Mouse (Mus musculus) induced T-regulatory cell, adult 2 months (primary cell): Measurements from ENCODE around the gene Aif1.

Experiments
- DNase-seq: peaks from one replicate; pipeline ENCODE4 v3.0.0-alpha.2; 2012; ENCODE audit warnings: low read depth

Aif1 gene

GRCm38 (mm10) chr17:35194844-35195630 lies 19.2 kb upstream of the Aif1 start:
- DNase-seq = peak; percentile 84

GRCm38 (mm10) chr17:35193881-35194843 lies 18.3 kb upstream of the Aif1 start, which contains the start of gene Ltb:
Gene Ltb, plus strand, starts transcription at chr17:35194439.
- peak; percentile 92 for DNase-seq

- no peak for DNase-seq
These were observed 17.1 kb upstream of the Aif1 start for GRCm38 (mm10) chr17:35192924-35193323.

- DNase-seq = peak; percentile 59
These were observed 15.9 kb upstream of the Aif1 start for GRCm38 (mm10) chr17:35191723-35192122.

- peak; percentile 83 for DNase-seq
These were observed 14.2 kb upstream of the Aif1 start for GRCm38 (mm10) chr17:35190096-35190495.

- DNase-seq = peak; percentile 59
These were observed 13.3 kb upstream of the Aif1 start for GRCm38 (mm10) chr17:35189186-35189585.

GRCm38 (mm10) chr17:35187959-35188610 lies 12.2 kb upstream of the Aif1 start, which contains the start of gene Lst1:
Gene Lst1, minus strand, starts transcription at chr17:35188439.
- DNase-seq = peak; percentile 58

GRCm38 (mm10) chr17:35187345-35187744 lies 11.5 kb upstream of the Aif1 start:
- DNase-seq = peak; percentile 58

- peak; percentile 93 for DNase-seq
These were observed 10.8 kb upstream of the Aif1 start for GRCm38 (mm10) chr17:35186681-35187080.

- peak; percentile 96 for DNase-seq
These were observed 10.1 kb upstream of the Aif1 start for GRCm38 (mm10) chr17:35185639-35186611.

- peak; percentile 54 for DNase-seq
These were observed 4.2 kb upstream of the Aif1 start for GRCm38 (mm10) chr17:35180093-35180492.

- DNase-seq = peak; percentile 88
These were observed 2.7 kb upstream of the Aif1 start for GRCm38 (mm10) chr17:35178528-35178927.

GRCm38 (mm10) chr17:35175382-35175781 lies 486 bp downstream of the Aif1 start:
- peak; percentile 54 for DNase-seq

GRCm38 (mm10) chr17:35174201-35174977 lies 1.5 kb downstream of the Aif1 start:
- DNase-seq = peak; percentile 80

- peak; percentile 82 for DNase-seq
These were observed 2.5 kb downstream of the Aif1 start for GRCm38 (mm10) chr17:35173329-35173728.

- peak; percentile 80 for DNase-seq
These were observed 3.2 kb downstream of the Aif1 start for GRCm38 (mm10) chr17:35172445-35173234.

GRCm38 (mm10) chr17:35168541-35169207 lies 7.2 kb downstream of the Aif1 start:
- DNase-seq = peak; percentile 92

GRCm38 (mm10) chr17:35167794-35168193 lies 8.1 kb downstream of the Aif1 start:
- no peak for DNase-seq
